Mouse (Mus musculus) embryo, embryonic 9.5 days (tissue): ENCODE results near the gene Btd.

Experiments used
- DNase-seq: peaks from one replicate; pipeline ENCODE4 v3.0.0-alpha.2; 2017; ENCODE audit errors: extremely low spot score

Btd gene

GRCm38 (mm10) chr14:31645920-31646319 is 5.1 kb downstream of the Btd start:
- DNase-seq: no peak

GRCm38 (mm10) chr14:31647991-31648390 is 7.2 kb downstream of the Btd start:
- DNase-seq: no peak

- DNase-seq: no peak
These were observed 9.5 kb downstream of the Btd start for GRCm38 (mm10) chr14:31650347-31650746.

- no peak for DNase-seq
These were observed 10.4 kb downstream of the Btd start for GRCm38 (mm10) chr14:31651206-31651605.

- no peak for DNase-seq
These were observed 11.3 kb downstream of the Btd start for GRCm38 (mm10) chr14:31652106-31652505.

GRCm38 (mm10) chr14:31652624-31653023 is 11.8 kb downstream of the Btd start:
- no peak for DNase-seq

- no peak for DNase-seq
These were observed 12.5 kb downstream of the Btd start for GRCm38 (mm10) chr14:31653101-31653875.

- no peak for DNase-seq
These were observed 14.0 kb downstream of the Btd start for GRCm38 (mm10) chr14:31654816-31655215.

- DNase-seq: no peak
These were observed 14.6 kb downstream of the Btd start for GRCm38 (mm10) chr14:31655406-31655805.

- DNase-seq: no peak
These were observed 15.6 kb downstream of the Btd start for GRCm38 (mm10) chr14:31656386-31656785.

GRCm38 (mm10) chr14:31656857-31657645 is 16.2 kb downstream of the Btd start:
- DNase-seq: peak; percentile 76

GRCm38 (mm10) chr14:31658126-31658680 is 17.4 kb downstream of the Btd start:
- DNase-seq: no peak

GRCm38 (mm10) chr14:31659501-31660181 is 18.8 kb downstream of the Btd start:
- no peak for DNase-seq

GRCm38 (mm10) chr14:31660312-31661093 is 19.7 kb downstream of the Btd start:
- no peak for DNase-seq

GRCm38 (mm10) chr14:31661671-31662554 is 21.1 kb downstream of the Btd start:
- DNase-seq: peak; percentile 82

- DNase-seq: peak; percentile 52
These were observed 21.9 kb downstream of the Btd start for GRCm38 (mm10) chr14:31662555-31663211.

GRCm38 (mm10) chr14:31663376-31664099 is 22.7 kb downstream of the Btd start:
- DNase-seq: no peak

GRCm38 (mm10) chr14:31664100-31664902 is 23.5 kb downstream of the Btd start:
- no peak for DNase-seq
